Mouse (Mus musculus): Measurements from ENCODE around the gene Dmkn.
"Not testable (repeated sequence)": the region's sequence is repeated elsewhere in the genome, so short reads cannot be mapped to it uniquely, and the experiment has no call there.

The Dmkn gene

GRCm38 (mm10) chr7:30812291-30812807 is 48.8 kb downstream of the Dmkn start:
- no peak for DNase-seq (ENCODE audit: low read depth)

- DNase-seq (ENCODE audit: low read depth), result no peak
Observed at GRCm38 (mm10) chr7:30820131-30820530, 56.6 kb downstream of the Dmkn start.

- DNase-seq (ENCODE audit: low read depth), result no peak
Observed at GRCm38 (mm10) chr7:30820854-30821445, 57.4 kb downstream of the Dmkn start.

GRCm38 (mm10) chr7:30821532-30821931 is 58.0 kb downstream of the Dmkn start:
- no peak for DNase-seq (ENCODE audit: low read depth)

GRCm38 (mm10) chr7:30823675-30824074 is 60.1 kb downstream of the Dmkn start, which contains the start of gene Ffar2:
Gene Ffar2 (minus strand): TSS chr7:30823775.
- no peak for DNase-seq (ENCODE audit: low read depth)

GRCm38 (mm10) chr7:30824306-30824705 is 60.8 kb downstream of the Dmkn start:
- DNase-seq (ENCODE audit: low read depth), result no peak

GRCm38 (mm10) chr7:30826660-30827059 is 63.1 kb downstream of the Dmkn start:
- no peak for DNase-seq (ENCODE audit: low read depth)

GRCm38 (mm10) chr7:30828871-30829270 is 65.3 kb downstream of the Dmkn start:
- DNase-seq (ENCODE audit: low read depth), result not testable (repeated sequence)

- no peak for DNase-seq (ENCODE audit: low read depth)
Observed at GRCm38 (mm10) chr7:30829428-30829827, 65.9 kb downstream of the Dmkn start.
